Mouse (Mus musculus) 416B (cell line): ENCODE data around the gene Arpc5.

Experiments
- DNase-seq: peaks from one replicate; pipeline ENCODE4 v3.0.0; 2011; ENCODE audit warnings: low read depth

Gene Arpc5

GRCm38 (mm10) chr1:152766032-152766772 lies at the start of gene Arpc5, which contains the start of gene Rgl1:
TSS of gene Arpc5 (plus strand) at chr1:152766542.
TSS of gene Rgl1 (minus strand) at chr1:152766351.
- peak; percentile 96 for DNase-seq

- no peak for DNase-seq
Measured at GRCm38 (mm10) chr1:152717329-152717728, 49.0 kb upstream of the Arpc5 start.

DNA sequence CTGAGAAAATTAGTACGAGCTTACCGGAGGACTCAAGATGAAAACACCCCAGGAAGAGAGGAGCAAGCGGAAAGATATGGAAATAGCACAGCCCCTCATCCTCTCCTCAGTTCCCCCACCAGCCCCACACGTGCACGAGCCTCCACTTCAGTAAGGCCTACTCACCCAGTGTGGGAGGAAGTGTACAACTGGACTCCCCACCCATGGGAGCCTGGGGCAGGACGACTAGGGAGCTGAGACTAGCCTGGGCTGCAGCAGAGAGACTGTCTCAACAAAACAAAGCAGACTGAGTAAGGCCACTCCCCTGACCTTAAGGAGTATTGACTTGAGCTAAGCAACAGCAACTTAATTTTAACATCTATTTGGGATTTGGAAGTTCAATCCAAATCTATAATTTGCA lies 48.1 kb upstream of the Arpc5 start:
- no peak for DNase-seq

DNA sequence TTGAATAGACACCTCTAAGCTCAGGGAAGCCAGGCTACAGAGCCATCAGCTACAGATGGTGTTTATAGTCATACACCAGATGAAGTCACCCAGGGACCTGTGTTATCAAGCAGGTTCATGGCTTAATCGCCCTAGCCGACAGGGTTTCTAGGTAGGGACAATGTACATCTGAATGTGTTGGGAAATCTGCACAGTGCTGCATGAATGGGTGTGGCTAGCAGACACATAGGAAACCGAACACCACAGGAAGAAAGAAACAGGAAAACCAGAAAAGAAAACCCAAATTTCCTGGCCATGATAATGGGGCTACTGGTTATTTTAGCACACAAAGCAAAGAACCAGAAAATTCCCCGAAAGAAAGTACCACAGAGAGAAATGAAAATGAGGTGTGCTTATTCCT lies 45.4 kb upstream of the Arpc5 start:
- DNase-seq: peak; percentile 65

- DNase-seq: no peak
Measured at GRCm38 (mm10) chr1:152721535-152722198, 44.7 kb upstream of the Arpc5 start.

DNA sequence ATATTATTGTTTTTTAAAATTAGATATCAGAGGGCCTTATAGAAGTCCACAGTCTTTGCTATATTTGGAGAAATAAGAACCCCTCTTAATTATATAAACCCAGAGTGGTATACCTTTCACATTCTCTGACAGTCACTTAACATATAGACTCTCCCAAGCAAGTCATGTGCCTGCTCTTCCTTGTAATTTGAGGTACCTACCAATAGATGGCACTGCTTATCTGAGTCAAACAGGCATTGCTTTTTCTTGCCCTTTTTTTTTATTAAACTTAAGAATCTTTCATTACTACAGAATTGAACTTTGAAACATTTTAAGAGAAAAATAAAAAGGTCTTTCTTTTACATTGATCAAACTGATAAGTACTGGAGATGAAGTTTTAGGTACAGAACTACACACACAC lies 42.1 kb upstream of the Arpc5 start:
- peak; percentile 64 for DNase-seq

GRCm38 (mm10) chr1:152726095-152726494 lies 40.2 kb upstream of the Arpc5 start:
- DNase-seq: no peak

DNA sequence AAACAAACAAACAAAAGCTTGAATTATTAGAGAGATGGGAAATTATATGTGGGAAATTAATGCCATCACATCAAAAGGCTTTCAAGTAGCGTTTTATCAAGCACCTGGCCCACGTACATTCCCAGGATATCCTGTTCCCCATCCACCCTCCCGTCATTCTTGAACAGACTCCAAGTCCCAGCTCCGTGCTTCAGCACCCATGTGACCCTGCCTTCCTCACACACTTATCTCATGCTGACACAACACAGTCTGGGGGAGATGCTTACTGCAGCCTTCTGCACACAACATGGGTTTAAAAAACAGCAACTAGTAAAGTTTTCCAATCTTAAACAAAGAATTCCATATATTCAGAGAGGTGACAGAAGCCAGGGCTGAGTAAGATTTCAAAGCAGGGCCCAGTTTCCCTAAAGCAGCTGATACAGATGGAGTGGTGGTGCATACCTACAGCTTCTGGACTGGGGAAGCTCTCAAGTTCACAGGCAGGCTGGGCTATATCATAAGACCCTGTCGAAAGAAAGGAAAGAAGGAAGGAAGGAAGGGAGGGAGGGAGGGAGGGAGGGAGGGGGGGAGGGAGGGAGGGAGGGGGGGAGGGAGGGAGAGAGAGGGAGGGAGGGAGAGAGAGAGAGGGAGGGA lies 38.6 kb upstream of the Arpc5 start:
- DNase-seq: no peak

- DNase-seq: no peak
Measured at GRCm38 (mm10) chr1:152738793-152739192, 27.5 kb upstream of the Arpc5 start.

GRCm38 (mm10) chr1:152739374-152739773 lies 27.0 kb upstream of the Arpc5 start:
- no peak for DNase-seq

DNA sequence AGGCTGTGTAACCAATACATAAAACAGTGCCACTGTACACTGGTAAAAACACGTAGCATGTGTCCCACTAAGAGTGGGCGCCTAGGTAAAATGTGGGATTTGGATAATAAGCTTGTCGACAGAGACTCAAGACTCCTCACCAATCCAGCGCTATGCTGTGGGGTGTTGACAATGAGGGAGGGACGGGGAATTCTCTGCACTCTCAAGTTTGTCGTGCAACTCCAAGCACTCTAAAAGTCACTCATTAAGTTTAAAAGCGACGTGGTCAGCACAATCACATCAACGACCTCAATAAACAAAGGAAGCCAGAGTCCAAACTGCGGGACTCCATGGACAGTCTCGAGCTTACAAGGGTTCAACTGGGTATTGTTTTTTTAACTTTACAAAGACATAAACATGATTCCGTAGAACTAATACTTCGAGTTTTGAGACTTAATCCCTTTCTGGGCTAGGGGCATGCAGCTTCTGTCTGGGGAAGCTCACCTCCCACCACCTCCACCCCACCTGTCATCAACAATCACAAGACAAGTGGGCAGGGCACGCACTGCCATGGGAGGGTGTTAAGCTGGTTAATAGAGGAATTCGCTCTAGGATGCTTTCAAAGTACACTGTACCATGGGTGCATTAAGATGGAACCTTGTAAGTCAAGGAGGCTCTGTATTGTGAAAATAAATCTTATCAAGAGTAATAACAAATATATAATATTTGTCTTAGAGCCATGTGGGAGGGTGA lies 23.1 kb upstream of the Arpc5 start:
- DNase-seq: no peak

DNA sequence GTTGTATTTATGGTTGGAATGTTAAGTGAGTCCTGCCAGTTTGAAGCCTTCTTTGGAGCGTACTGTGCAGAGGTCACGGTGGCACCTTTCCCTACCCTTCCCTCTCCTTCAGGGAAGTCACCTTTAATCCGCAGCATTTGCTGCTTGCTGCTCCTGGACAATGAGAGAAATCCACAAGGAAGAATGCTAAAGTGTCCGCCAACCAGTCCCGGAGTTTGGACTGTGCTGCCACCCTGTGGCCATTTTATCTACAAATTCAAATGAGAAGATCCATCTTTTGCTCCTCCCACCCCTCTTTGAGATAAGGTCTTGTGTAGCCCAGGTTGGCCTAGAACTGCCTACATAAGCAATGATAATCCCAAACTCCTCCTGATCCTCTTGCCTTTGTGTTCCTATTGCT lies 19.9 kb upstream of the Arpc5 start:
- peak; percentile 61 for DNase-seq

DNA sequence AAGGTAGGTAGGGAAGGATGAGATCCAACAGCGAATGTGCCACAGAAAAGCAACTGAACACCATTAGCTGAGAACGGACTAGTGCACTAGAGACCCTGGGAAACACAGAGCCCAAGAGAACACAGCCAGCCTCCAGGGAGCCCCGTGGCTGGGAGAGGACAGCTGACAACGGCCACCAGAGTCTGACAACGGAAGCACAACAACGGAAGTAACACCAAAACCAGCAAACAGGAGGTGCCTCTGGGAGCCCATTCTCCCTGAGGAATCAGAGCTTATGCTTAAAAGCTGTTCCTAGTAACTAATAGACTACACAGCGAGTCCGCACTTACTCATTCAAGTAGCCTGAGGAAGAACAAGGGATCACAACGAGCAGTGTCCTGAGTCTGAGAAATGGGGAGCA lies 17.1 kb upstream of the Arpc5 start:
- no peak for DNase-seq

- no peak for DNase-seq
Measured at GRCm38 (mm10) chr1:152750312-152750965, 15.9 kb upstream of the Arpc5 start, which contains the start of gene Apobec4. TSS of gene Apobec4 (plus strand) at chr1:152750551.

GRCm38 (mm10) chr1:152761791-152762190 lies 4.6 kb upstream of the Arpc5 start:
- DNase-seq: peak; percentile 44

DNA sequence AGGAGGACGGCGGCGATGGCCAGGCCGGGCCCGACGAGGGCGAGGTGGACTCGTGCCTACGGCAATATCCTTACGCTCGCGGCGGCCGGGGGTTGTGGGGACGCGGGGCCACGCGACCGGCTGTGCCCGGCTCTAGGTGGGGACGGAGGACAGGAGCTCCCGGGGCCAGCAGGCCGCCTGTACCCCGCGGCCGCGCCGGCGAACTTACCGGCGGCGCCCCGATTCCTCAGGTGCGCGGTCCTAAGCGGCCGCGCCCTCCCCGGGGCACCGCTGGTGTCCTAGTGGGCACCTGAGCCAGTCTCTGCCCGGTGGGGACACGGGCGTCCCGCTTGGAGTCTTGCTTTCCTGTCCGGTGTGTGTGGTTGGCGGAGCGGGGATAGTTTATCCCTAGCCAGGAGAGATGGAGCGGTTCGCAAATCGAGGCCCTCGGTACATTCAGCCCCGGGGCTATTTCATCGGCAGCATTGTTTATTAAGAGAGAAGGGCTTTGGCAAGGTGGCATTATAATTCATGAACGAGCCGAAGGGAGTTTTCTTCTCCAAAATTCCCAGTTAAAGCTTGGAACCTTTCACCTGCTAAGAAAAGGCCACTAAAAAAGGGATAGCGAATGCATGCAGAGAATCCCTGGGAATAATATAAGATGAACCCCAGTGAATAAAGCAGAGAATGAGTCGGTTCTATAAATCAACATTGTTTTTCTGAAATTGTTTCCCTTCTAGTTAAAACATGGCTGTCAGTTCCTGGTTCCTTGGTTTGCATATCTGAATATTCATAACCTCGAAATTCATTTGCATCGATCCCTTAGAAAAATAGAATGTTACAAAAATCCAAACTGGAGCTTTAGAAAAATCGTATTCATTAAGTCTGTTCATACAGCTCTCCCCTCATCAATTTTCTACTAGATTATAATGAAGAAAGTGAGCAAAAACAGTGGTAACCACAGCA lies 734 bp downstream of the Arpc5 start:
- DNase-seq: peak; percentile 60

DNA sequence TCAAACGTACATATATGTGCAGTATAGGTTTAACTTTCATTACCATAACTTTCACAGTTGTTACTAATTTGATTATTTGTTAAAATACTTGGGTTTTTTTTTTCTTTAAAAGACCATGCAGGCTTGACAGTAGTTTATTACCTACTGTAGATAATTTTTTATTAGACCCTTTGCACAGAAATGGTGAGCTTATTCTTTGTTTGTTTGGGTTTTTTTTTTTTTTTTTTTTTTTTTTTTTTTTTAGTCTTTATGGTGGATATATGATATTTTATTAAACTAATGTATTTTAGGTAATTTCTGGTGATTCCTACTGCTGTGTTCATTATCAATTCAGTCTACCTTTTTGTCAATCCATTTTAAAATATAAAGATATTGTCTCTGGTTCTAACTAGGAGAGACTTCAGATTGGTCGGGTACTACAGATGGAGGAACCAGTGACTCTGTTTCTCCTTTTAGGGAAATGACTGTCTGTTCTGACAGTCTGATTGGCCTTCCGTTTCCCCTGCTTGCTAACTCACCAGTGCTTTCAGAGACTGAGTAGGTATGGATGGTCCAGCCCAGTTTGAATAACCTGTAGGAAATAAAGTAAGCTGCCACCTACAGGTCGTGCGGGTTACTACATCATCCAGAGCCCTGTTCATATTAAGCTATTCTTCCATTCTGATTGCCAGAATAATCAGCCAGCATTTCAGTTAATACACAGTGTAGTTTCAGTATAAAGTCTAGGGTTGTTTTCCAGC lies 1.6 kb downstream of the Arpc5 start:
- DNase-seq: peak; percentile 95

DNA sequence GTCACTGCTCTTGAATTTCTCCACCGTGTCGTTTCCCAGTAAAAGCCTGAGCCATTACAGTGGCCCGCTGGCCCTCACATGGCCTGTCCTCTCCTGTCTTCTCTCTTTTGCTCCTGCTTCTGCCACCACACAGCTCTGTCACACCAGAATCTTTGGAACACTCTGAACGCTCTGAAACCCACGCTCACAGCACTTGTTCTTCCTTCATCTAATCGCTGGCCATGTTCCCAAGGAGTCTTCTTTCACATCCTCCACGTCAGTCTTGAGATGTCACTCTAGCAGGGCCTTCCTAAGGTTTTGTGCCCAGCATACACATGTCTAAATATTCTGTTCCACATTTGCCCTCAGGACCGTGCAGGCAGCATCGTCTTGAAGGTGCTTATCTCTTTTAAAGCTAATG lies 4.7 kb downstream of the Arpc5 start:
- DNase-seq: no peak

DNA sequence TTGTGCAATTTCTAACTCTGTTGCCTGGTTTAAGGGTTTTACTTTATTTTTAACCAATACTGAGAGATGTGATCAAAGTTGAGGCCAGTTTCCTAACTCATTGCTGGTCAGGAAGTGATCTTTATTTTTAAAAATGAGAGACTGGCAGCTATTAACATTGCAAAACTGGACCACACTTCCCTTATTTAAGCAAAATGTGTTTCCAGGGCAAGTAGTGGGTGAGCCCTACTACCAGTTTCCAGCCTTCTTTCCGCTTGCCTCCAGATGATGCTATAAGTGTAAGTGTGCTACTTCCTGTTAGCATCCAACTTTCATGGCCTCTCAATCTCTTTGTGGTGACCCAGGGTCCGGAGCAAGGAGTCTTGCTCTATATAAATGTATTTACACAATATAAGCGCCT lies 8.3 kb downstream of the Arpc5 start:
- DNase-seq: peak; percentile 57
